Mouse (Mus musculus) mouse trophoblast stem cell (cell line): ENCODE data around the gene Ssr2.

Experiments
- in situ Hi-C, 2 experiments: fragments of 300-500 bp; cut with MseI, MboI; formaldehyde crosslinking; loops; 2 replicates in 1 of 2; 3 replicates in 1 of 2; pipeline ENCODE4 v1.15.1; 2025

Gene Ssr2

GRCm38 (mm10) chr3:88541622-88542401 is 33.9 kb upstream of the Ssr2 start:
- in situ Hi-C loops = no loop called here

GRCm38 (mm10) chr3:88542486-88542885 is 33.2 kb upstream of the Ssr2 start:
- in situ Hi-C loops = no loop called here

GRCm38 (mm10) chr3:88543174-88543573 is 32.5 kb upstream of the Ssr2 start:
- in situ Hi-C loops = no loop called here

GRCm38 (mm10) chr3:88543651-88544410 is 31.8 kb upstream of the Ssr2 start:
- in situ Hi-C loops = no loop called here

GRCm38 (mm10) chr3:88544514-88544913 is 31.2 kb upstream of the Ssr2 start:
- in situ Hi-C loops = no loop called here

- in situ Hi-C loops = no loop called here
These were observed 30.6 kb upstream of the Ssr2 start for GRCm38 (mm10) chr3:88544955-88545591.

- in situ Hi-C loops = no loop called here
These were observed 28.8 kb upstream of the Ssr2 start for GRCm38 (mm10) chr3:88546674-88547418.

- in situ Hi-C loops = no loop called here
These were observed 27.3 kb upstream of the Ssr2 start, which contains the start of gene Rab25 for GRCm38 (mm10) chr3:88548180-88548917. TSS of gene Rab25 (minus strand) at chr3:88548300.

GRCm38 (mm10) chr3:88551586-88551985 is 24.1 kb upstream of the Ssr2 start:
- in situ Hi-C loops = no loop called here

GRCm38 (mm10) chr3:88552082-88552645 is 23.5 kb upstream of the Ssr2 start:
- in situ Hi-C loops = no loop called here

GRCm38 (mm10) chr3:88552676-88553524 is 22.8 kb upstream of the Ssr2 start, which contains the start of gene Lamtor2:
TSS of gene Lamtor2 (minus strand) at chr3:88553074.
- in situ Hi-C loops = no loop called here

- in situ Hi-C loops = no loop called here
These were observed 22.2 kb upstream of the Ssr2 start, which contains the start of gene Ubqln4 for GRCm38 (mm10) chr3:88553525-88553879. TSS of gene Ubqln4 (plus strand) at chr3:88553758.

GRCm38 (mm10) chr3:88553880-88554586 is 21.6 kb upstream of the Ssr2 start:
- in situ Hi-C loops = no loop called here

GRCm38 (mm10) chr3:88555069-88555605 is 20.5 kb upstream of the Ssr2 start:
- in situ Hi-C loops = no loop called here

GRCm38 (mm10) chr3:88555731-88556130 is 19.9 kb upstream of the Ssr2 start:
- in situ Hi-C loops = no loop called here

GRCm38 (mm10) chr3:88556616-88557015 is 19.1 kb upstream of the Ssr2 start:
- in situ Hi-C loops = no loop called here

- in situ Hi-C loops = no loop called here
These were observed 16.1 kb upstream of the Ssr2 start for GRCm38 (mm10) chr3:88559596-88559995.

GRCm38 (mm10) chr3:88561989-88562388 is 13.7 kb upstream of the Ssr2 start:
- in situ Hi-C loops = no loop called here

- in situ Hi-C loops = no loop called here
These were observed 12.2 kb upstream of the Ssr2 start for GRCm38 (mm10) chr3:88563442-88563841.
